Mouse (Mus musculus): ENCODE measurements around the gene Ssmem1. TPM values are rescaled to one million over a fixed set of nuclear protein-coding genes. Genes with fewer than 3 reads are reported as not detected.

The Ssmem1 gene
- polyA plus RNA-seq, 1 experiment from 2014 or later = 0.19 TPM

DNA sequence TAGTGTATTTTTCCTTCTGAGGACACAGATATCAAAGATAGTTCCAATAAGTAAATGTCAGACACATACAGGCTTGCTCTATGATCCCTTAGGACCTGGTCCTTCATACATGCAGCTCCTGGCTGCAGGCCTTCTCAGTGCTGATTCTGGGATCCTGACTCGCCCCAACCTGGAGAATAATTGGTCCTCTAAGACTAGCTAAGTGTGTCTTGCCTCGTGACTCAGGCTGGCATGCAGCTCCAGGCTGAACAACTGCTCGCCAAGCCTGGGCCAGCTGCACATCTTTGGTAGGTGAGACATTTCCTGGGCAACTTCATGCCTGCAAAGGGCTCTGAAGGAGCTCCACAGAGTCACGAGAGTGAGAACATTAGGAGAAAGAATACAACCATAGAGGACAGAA lies 52.5 kb downstream of the Ssmem1 start:
- no peaks in the 10 kb centered on the region for H3K36me3 ChIP-seq (ENCODE audit: control insufficient read depth, insufficient read depth, low read length)
- no peak overlapping the region for H3K4me3 ChIP-seq (ENCODE audit: low read length)
- no peaks in the 10 kb centered on the region for H3K9me3 ChIP-seq (ENCODE audit: control insufficient read depth, low read length)
- 85% methylated on average over 4 of the region's 4 CpGs for WGBS
- no peak overlapping the region for H3K4me2 ChIP-seq (ENCODE audit: low read length)
- no peak for ATAC-seq
- no peaks in the 10 kb centered on the region for H3K27me3 ChIP-seq (replicated peaks; ENCODE audit: control insufficient read depth, insufficient read depth, low read length)
- H3K4me1 ChIP-seq (ENCODE audit: control insufficient read depth, insufficient read depth, low read depth, low read length) = no peaks in the 10 kb centered on the region
- no peak overlapping the region for H3K9ac ChIP-seq (ENCODE audit: low read depth, low read length)
- no peak overlapping the region for H3K27ac ChIP-seq (ENCODE audit: low read depth, low read length)

DNA sequence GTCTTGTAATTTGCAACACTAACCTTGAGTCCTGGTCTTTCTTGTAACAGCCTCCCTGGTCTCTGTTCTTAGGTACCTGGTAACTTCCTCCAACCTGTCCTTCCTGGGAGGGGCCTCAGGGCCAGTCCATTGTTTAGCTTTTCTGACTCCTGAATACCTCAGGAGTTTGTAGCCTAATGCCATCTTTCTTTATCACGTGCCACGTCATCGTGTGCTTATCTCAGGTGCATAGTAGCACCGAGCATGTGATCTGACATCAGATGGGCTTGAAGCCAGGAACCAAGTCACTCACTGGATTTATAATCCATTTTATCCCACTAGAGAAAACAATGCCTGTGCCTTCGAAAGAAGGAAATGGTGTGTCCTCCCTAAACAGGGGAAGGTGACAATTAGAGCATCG lies 53.9 kb downstream of the Ssmem1 start:
- H3K27me3 ChIP-seq (replicated peaks; ENCODE audit: control insufficient read depth, insufficient read depth, low read length) = no peaks in the 10 kb centered on the region
- H3K4me3 ChIP-seq (ENCODE audit: low read length) = no peak overlapping the region
- H3K36me3 ChIP-seq (ENCODE audit: control insufficient read depth, insufficient read depth, low read length) = no peaks in the 10 kb centered on the region
- ATAC-seq = no peak
- 81% methylated on average over 6 of the region's 6 CpGs for WGBS
- no peak overlapping the region for H3K27ac ChIP-seq (ENCODE audit: low read depth, low read length)
- no peaks in the 10 kb centered on the region for H3K4me1 ChIP-seq (ENCODE audit: control insufficient read depth, insufficient read depth, low read depth, low read length)
- H3K9ac ChIP-seq (ENCODE audit: low read depth, low read length) = no peak overlapping the region
- no peak overlapping the region for H3K4me2 ChIP-seq (ENCODE audit: low read length)
- no peaks in the 10 kb centered on the region for H3K9me3 ChIP-seq (ENCODE audit: control insufficient read depth, low read length)

DNA sequence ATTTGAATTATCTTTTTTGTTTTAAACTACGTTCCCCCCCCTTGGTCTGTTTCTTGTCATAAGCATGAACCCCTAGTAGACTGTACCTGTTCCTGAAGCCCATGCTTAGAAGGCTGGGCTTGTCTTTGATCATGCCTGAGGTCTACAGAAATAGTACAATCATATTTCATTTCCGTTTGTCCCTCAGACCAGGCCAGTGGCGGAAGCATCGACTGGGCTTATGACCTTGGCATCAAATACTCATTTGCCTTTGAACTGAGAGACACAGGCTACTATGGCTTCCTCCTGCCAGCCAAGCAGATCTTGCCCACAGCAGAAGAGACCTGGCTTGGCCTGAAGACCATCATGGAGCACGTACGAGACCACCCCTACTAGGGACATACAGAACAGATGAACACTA lies 54.4 kb downstream of the Ssmem1 start:
- H3K27ac ChIP-seq (ENCODE audit: low read depth, low read length) = no peak overlapping the region
- H3K4me3 ChIP-seq (ENCODE audit: low read length) = no peak overlapping the region
- H3K27me3 ChIP-seq (replicated peaks; ENCODE audit: control insufficient read depth, insufficient read depth, low read length) = no peaks in the 10 kb centered on the region
- no peaks in the 10 kb centered on the region for H3K9me3 ChIP-seq (ENCODE audit: control insufficient read depth, low read length)
- H3K4me1 ChIP-seq (ENCODE audit: control insufficient read depth, insufficient read depth, low read depth, low read length) = no peaks in the 10 kb centered on the region
- no peak overlapping the region for H3K4me2 ChIP-seq (ENCODE audit: low read length)
- ATAC-seq = no peak
- H3K36me3 ChIP-seq (ENCODE audit: control insufficient read depth, insufficient read depth, low read length) = no peaks in the 10 kb centered on the region
- H3K9ac ChIP-seq (ENCODE audit: low read depth, low read length) = no peak overlapping the region
- 95% methylated on average over 6 of the region's 6 CpGs for WGBS

DNA sequence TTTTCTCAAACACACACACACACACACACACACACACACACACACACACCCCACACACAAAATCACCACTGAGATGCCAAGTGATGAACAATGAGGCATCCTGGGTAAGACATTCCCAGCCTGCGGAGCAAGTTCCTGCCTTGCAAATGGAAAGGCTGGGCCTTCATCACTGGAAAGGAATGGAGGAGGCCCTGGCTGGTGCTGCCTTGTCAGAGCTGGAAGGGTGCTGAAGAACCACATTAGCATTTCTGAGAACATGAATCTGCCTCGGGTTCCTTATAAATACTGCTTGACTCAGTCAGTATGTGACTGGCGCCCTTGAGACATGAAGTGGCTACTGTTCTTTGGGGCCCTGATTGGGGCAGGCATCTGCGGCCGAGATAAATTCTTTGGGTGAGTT lies 58.4 kb downstream of the Ssmem1 start, which contains the start of gene Cpa4:
Cpa4 (plus strand) TSS at position 301 of the 400 bp plus-strand sequence.
- no peaks in the 10 kb centered on the region for H3K9me3 ChIP-seq (ENCODE audit: control insufficient read depth, low read length)
- H3K36me3 ChIP-seq (ENCODE audit: control insufficient read depth, insufficient read depth, low read length) = no peaks in the 10 kb centered on the region
- H3K27me3 ChIP-seq (replicated peaks; ENCODE audit: control insufficient read depth, insufficient read depth, low read length) = no peaks in the 10 kb centered on the region
- no peak within 1 kb of the TSS for H3K9ac ChIP-seq (ENCODE audit: low read depth, low read length)
- no peak for ATAC-seq
- H3K4me2 ChIP-seq (ENCODE audit: low read length) = no peak within 1 kb of the TSS
- peaks cover 8% of the 10 kb centered on the region for H3K4me1 ChIP-seq (ENCODE audit: control insufficient read depth, insufficient read depth, low read depth, low read length)
- no peak within 1 kb of the TSS for H3K4me3 ChIP-seq (ENCODE audit: low read length)
- H3K27ac ChIP-seq (ENCODE audit: low read depth, low read length) = no peak within 1 kb of the TSS
- 74% methylated on average over 5 of the region's 5 CpGs for WGBS

DNA sequence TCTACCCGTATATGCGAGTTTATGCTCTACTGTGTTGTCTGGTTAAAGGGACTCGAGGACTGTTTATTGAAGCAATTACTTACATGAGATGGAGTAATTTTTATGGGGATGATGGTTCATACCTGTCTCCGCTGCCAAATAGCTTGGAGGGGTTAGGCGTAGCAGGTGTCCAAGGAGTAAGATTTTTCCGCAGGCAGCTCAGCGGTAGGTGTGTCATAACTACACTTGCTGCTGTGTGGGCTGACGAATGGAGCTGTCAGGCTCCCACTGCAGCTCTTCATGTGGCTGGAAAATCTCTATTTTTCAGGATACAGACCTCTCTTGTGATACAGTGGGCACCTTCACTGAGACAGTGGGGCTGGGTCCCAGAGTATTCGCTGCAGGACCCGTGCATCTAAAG lies 59.7 kb downstream of the Ssmem1 start:
- Histone ChIP-seq H3K27me3 (replicated peaks; ENCODE audit: control insufficient read depth, insufficient read depth, low read length) (no peaks in the 10 kb centered on the region), H3K4me3 (ENCODE audit: low read length) (no peak overlapping the region), H3K9me3 (ENCODE audit: control insufficient read depth, low read length) (no peaks in the 10 kb centered on the region), H3K36me3 (ENCODE audit: control insufficient read depth, insufficient read depth, low read length) (no peaks in the 10 kb centered on the region), H3K9ac (ENCODE audit: low read depth, low read length) (no peak overlapping the region), H3K4me2 (ENCODE audit: low read length) (no peak overlapping the region), H3K4me1 (ENCODE audit: control insufficient read depth, insufficient read depth, low read depth, low read length) (peaks cover 9% of the 10 kb centered on the region), H3K27ac (ENCODE audit: low read depth, low read length) (no peak overlapping the region)
- peak; percentile 41; the same call in 1 of the 2 replicates for ATAC-seq
- WGBS = 83% methylated on average over 10 of the region's 10 CpGs

Other genes with a start within 250 kb of the Ssmem1 start
- gene Ube2h, start 205.3 kb upstream of the Ssmem1 start, polyA plus RNA-seq (2015; fragmentation: Nextera tagmentation; extraction: Ambion mirVana) = 53.1 and 55.6 TPM in 2 replicates
- gene Zc3hc1, start 118.8 kb upstream of the Ssmem1 start, polyA plus RNA-seq (2015; fragmentation: Nextera tagmentation; extraction: Ambion mirVana) = 65.5 and 68.2 TPM in 2 replicates
- 27.8 and 34.9 TPM in 2 replicates for gene Klhdc10, start 108.0 kb upstream of the Ssmem1 start, polyA plus RNA-seq (2015; fragmentation: Nextera tagmentation; extraction: Ambion mirVana)
- gene Tmem209, start 66 bp upstream of the Ssmem1 start, polyA plus RNA-seq (2015; fragmentation: Nextera tagmentation; extraction: Ambion mirVana) = 25.6 and 31.4 TPM in 2 replicates
- gene Cpa2, start 31.7 kb downstream of the Ssmem1 start, polyA plus RNA-seq (2015; fragmentation: Nextera tagmentation; extraction: Ambion mirVana) = 7.6 and 9.7 TPM in 2 replicates
- gene Cpa4, start 58.5 kb downstream of the Ssmem1 start, polyA plus RNA-seq (2015; fragmentation: Nextera tagmentation; extraction: Ambion mirVana) = 0.84 and 0.85 TPM in 2 replicates
- gene Cpa5, start 101.2 kb downstream of the Ssmem1 start, polyA plus RNA-seq (2015; fragmentation: Nextera tagmentation; extraction: Ambion mirVana) = 0.09 and 0.12 TPM in 2 replicates
- 0.85 and 0.90 TPM in 2 replicates for gene Cpa1, start 129.4 kb downstream of the Ssmem1 start, polyA plus RNA-seq (2015; fragmentation: Nextera tagmentation; extraction: Ambion mirVana)
- gene Cep41, start 183.9 kb downstream of the Ssmem1 start, polyA plus RNA-seq (2015; fragmentation: Nextera tagmentation; extraction: Ambion mirVana) = 10.4 and 14.1 TPM in 2 replicates
- gene Mest, start 213.7 kb downstream of the Ssmem1 start, polyA plus RNA-seq (2015; fragmentation: Nextera tagmentation; extraction: Ambion mirVana) = 303 and 331 TPM in 2 replicates

Data from hindbrain, embryonic 16.5 days (tissue).